Mouse (Mus musculus) heart, postnatal 0 days (tissue): ENCODE results near the gene Ppp2r1b.

ENCODE experiments used
- CTCF ChIP-seq: IDR thresholded peaks from 2 replicates; pipeline ENCODE4 v1.5.1; 2016; ENCODE audit warnings: antibody characterized with exemption, control low read depth, low read depth
- EP300 ChIP-seq: IDR thresholded peaks from 2 replicates; pipeline ENCODE4 v1.6.1; 2016; ENCODE audit warnings: antibody characterized with exemption, low read depth

DNA sequence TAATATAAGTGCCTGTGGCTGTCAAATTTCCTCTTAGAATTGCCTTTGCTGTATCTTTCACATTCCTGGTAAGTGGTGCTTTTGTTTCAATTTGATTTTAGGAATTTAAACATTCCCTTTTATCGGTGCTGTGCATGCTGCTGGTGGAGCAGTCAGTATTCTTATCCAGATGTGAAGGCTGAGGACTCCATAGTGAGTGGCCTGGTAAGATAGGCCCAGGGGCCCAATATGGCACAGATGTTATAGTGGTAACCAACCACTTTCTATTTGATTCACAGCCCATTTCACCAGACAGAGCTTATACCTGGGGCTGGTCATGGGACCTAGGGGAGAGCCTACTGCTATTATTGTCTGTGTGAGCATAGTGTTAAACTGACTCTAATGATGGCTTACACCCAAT is 28.6 kb upstream of the Ppp2r1b start:
- TF ChIP-seq EP300: no peak
- no peak for TF ChIP-seq CTCF
